Mouse (Mus musculus) bone marrow macrophage, adult 2 months (primary cell): ENCODE data around the gene Slc25a27.

Source experiments
- CTCF ChIP-seq: IDR thresholded peaks from 2 replicates; pipeline ENCODE4 v1.5.1; 2012; ENCODE audit warnings: low read depth, mild to moderate bottlenecking, low read length, moderate library complexity
- POLR2A ChIP-seq: IDR thresholded peaks from 2 replicates; pipeline ENCODE4 v1.6.1; 2012; ENCODE audit warnings: mild to moderate bottlenecking, low read depth, low read length, borderline replicate concordance

- TF ChIP-seq POLR2A (no peak), CTCF (no peak)
Observed at GRCm38 (mm10) chr17:43671907-43672306, 4.9 kb upstream of the Slc25a27 start.
